Mouse (Mus musculus) small intestine, adult 2 months (tissue): ENCODE results near the gene Ttk.

Experiments used
- CTCF ChIP-seq: fragments of 200-500 bp; IDR thresholded peaks from 2 replicates; pipeline ENCODE4 v1.5.1; 2012; ENCODE audit warnings: low read depth, mild to moderate bottlenecking, control low read depth, inconsistent platforms, low read length, moderate library complexity, mixed read lengths; ENCODE audit not compliant: insufficient replicate concordance, insufficient read length; ENCODE audit errors: extremely low read depth
- POLR2A ChIP-seq: fragments of 200-500 bp; IDR thresholded peaks from 2 replicates; pipeline ENCODE4 v1.6.1; 2012; ENCODE audit warnings: low read depth, mild to moderate bottlenecking, control low read depth, inconsistent platforms, low read length, moderate library complexity

GRCm38 (mm10) chr9:83905820-83906219, 71.3 kb downstream of the Ttk start:
- TF ChIP-seq CTCF (no peak), POLR2A (no peak)
